Mouse (Mus musculus) intestine, embryonic 16.5 days (tissue): ENCODE data around the gene Pwp2. TPM values are rescaled to one million over a fixed set of nuclear protein-coding genes. Genes with fewer than 3 reads are reported as not detected.
"Not testable (repeated sequence)": the region's sequence is repeated elsewhere in the genome, so short reads cannot be mapped to it uniquely, and the experiment has no call there.

Experiments used
- ATAC-seq: fragments of 200-750 bp; cut with Nextera tagmentation; 2 replicates; pipeline ENCODE4 v1.8.0; 2017; ENCODE audit warnings: moderate TSS enrichment, moderate library complexity
- H3K27ac ChIP-seq: fragments of 300-500 bp; sonication (generic); 2 replicates; pipeline ENCODE4 v1.5.1; 2014; ENCODE audit warnings: mild to moderate bottlenecking, low read length
- H3K27me3 ChIP-seq: fragments of 300-500 bp; sonication (generic); replicated peaks from 2 replicates; pipeline ENCODE4 v1.6.1; 2014; ENCODE audit warnings: low read length, control low read depth, mixed read lengths; ENCODE audit not compliant: control insufficient read depth, insufficient read depth
- H3K36me3 ChIP-seq: fragments of 300-500 bp; sonication (generic); 2 replicates; pipeline ENCODE4 v1.6.1; 2014; ENCODE audit warnings: low read length, control low read depth; ENCODE audit not compliant: control insufficient read depth, insufficient read depth
- H3K4me1 ChIP-seq: fragments of 300-500 bp; sonication (generic); 2 replicates; pipeline ENCODE4 v1.6.1; 2014; ENCODE audit warnings: low read length, control low read depth, mixed read lengths; ENCODE audit not compliant: control insufficient read depth, insufficient read depth
- H3K4me2 ChIP-seq: fragments of 300-500 bp; sonication (generic); 2 replicates; pipeline ENCODE4 v1.6.1; 2014; ENCODE audit warnings: low read depth, low read length, control low read depth
- H3K4me3 ChIP-seq: fragments of 300-500 bp; sonication (generic); 2 replicates; pipeline ENCODE4 v1.5.1; 2014; ENCODE audit warnings: mild to moderate bottlenecking, low read length
- H3K9ac ChIP-seq: fragments of 300-500 bp; sonication (generic); 2 replicates; pipeline ENCODE4 v1.6.1; 2014; ENCODE audit warnings: low read depth, low read length
- H3K9me3 ChIP-seq: fragments of 300-500 bp; sonication (generic); 2 replicates; pipeline ENCODE4 v1.6.1; 2016; ENCODE audit warnings: low read length, control low read depth; ENCODE audit not compliant: control insufficient read depth
- WGBS: fragments of 180-500 bp; shearing (Covaris S2); extraction: QIAGEN DNeasy Blood & Tissue Kit; methylation state at CpG from one replicate; pipeline ENCODE4 v1.1.7; 2014; 5-methylcytosine and 5-hydroxymethylcytosine counted together
- polyA plus RNA-seq: library from polyadenylated mRNA; unstranded; fragments of >200 nt; fragmentation: Nextera tagmentation; extraction: Ambion mirVana; gene quantifications from 2 replicates; pipeline ENCODE4 v1.2.1, GENCODE M21; 2015

The Pwp2 gene
- polyA plus RNA-seq, 1 experiment from 2014 or later: 15.5 TPM

DNA sequence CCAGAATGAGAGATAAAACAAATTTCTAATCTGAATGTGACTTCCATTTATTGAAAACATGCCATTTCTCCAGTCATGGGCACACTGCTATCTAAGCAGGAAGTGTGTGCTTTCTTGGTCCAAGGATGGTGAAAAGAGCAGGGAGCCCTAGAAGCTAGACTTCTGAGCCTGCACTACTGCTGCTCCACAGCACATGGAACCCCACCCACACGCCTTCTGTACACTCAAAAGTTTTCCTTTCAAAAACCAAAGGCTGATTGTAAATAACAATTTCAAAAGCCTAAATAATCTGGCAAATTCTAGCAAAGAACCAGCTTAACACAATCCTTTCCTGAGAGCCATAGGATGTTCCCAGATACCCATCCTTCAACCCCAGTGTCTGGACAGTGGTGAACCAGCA is 34.6 kb upstream of the Pwp2 start:
- 95% methylated on average over 1 of the region's 1 CpGs for WGBS
- no peak overlapping the region for H3K4me2 ChIP-seq
- no peaks in the 10 kb centered on the region for H3K4me1 ChIP-seq
- H3K27me3 ChIP-seq: no peaks in the 10 kb centered on the region
- H3K27ac ChIP-seq: no peak overlapping the region
- no peak overlapping the region for H3K9ac ChIP-seq
- H3K4me3 ChIP-seq: no peak overlapping the region
- no peaks in the 10 kb centered on the region for H3K9me3 ChIP-seq
- H3K36me3 ChIP-seq: peaks cover 8% of the 10 kb centered on the region
- no peak for ATAC-seq

DNA sequence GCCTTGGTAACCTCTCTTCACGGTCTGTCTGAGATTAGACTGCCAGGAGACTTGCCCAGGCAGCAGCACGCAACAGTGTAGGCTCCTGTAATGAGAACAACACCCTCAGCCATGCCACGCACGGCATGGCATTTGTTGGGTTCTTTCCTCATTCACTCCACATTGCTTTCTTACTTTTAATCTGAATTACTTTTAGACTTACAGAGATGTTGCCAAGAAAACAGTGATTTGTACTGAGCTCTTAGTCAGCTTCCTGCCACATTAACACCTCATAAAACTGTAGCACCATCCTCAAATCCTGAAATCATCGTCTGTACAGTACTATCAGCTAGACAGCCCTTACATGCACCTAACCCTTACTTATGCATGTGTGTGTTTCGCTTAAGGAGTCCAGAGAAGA is 33.6 kb upstream of the Pwp2 start:
- no peak for ATAC-seq
- peaks cover 13% of the 10 kb centered on the region for H3K36me3 ChIP-seq
- no peaks in the 10 kb centered on the region for H3K9me3 ChIP-seq
- no peak overlapping the region for H3K4me2 ChIP-seq
- 89% methylated on average over 6 of the region's 6 CpGs for WGBS
- no peak overlapping the region for H3K27ac ChIP-seq
- no peaks in the 10 kb centered on the region for H3K4me1 ChIP-seq
- H3K27me3 ChIP-seq: no peaks in the 10 kb centered on the region
- no peak overlapping the region for H3K9ac ChIP-seq
- H3K4me3 ChIP-seq: no peak overlapping the region

DNA sequence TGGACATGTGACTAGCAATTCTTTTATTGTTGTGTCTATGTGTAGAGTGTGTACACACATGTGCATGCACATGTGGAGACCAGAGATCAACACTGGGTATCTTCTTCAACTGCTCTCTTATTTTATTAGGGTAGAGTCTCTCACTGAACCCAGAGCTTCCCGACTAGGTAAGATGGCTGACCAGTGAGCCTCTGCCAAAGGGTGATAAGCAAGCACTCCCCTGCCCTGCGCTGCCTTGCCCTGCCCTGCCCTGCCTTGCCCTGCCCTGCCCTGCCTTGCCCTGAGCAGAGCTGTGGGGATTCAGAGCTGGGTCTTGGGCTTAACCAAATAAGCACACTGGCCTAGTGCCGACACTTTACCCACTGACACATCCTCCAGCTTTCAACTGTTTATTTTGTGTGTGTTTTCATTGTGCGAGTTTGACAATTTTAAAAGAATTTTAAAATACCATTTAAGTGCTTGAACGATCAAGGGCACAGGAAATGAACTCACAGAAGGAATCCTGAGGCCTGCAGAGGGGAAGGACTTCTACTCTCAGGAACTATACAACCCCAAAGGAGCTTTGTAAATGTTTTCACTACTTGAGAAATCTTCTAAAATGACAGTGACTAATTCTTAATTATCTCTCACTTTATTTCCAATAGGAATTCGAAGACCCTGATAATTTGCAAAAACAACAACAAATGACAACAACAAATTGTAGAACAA is 31.6 kb upstream of the Pwp2 start:
- peaks cover 17% of the 10 kb centered on the region for H3K36me3 ChIP-seq
- H3K27ac ChIP-seq: no peak overlapping the region
- no peaks in the 10 kb centered on the region for H3K9me3 ChIP-seq
- WGBS: 75% methylated on average over 6 of the region's 6 CpGs
- no peak overlapping the region for H3K9ac ChIP-seq
- no peaks in the 10 kb centered on the region for H3K27me3 ChIP-seq
- H3K4me3 ChIP-seq: no peak overlapping the region
- no peaks in the 10 kb centered on the region for H3K4me1 ChIP-seq
- no peak overlapping the region for H3K4me2 ChIP-seq
- ATAC-seq: peak; percentile 76

DNA sequence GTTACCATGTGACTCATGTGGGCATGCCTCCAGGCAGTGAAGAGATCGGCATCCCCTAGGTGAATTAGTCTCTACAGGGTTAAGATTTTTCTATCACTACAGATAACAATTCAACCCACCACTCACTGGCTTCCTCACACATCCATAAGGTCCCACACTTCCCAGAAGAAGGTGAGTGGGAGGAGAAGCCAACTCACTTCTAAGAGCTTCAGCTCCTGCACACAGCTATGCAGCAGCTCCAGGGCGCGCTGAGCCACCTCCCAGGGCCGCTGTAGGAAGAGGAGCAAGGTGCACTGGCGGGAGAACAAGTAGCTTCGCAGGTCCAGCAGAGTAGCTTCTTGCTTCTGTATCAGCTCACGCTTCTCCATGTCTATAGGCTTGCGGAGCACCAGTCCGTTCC is 29.4 kb upstream of the Pwp2 start:
- Histone ChIP-seq H3K36me3 (peaks cover 10% of the 10 kb centered on the region), H3K27me3 (no peaks in the 10 kb centered on the region), H3K4me3 (no peak overlapping the region), H3K27ac (no peak overlapping the region), H3K4me2 (no peak overlapping the region), H3K4me1 (no peaks in the 10 kb centered on the region), H3K9ac (no peak overlapping the region), H3K9me3 (no peaks in the 10 kb centered on the region)
- no peak for ATAC-seq
- 95% methylated on average over 9 of the region's 9 CpGs for WGBS

DNA sequence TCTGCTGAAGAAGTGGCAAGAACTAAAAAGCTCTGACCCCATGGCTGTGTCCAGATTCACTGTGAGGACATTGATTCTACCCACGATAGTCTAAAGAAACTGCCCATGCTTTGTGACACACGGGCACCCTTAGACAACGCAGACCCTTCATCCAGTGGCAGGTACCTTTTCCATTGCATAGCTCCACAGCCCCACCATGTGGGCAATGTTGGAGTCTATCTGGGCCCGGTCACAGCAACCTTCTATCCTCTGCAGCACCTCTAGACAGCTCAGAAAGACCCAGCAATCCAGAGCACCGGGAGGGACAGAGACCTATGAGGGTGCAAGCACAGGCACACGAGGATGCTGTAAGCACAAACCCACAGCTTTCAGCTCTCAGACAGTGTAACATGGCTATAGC is 26.4 kb upstream of the Pwp2 start:
- Histone ChIP-seq H3K36me3 (peaks cover 12% of the 10 kb centered on the region), H3K9ac (no peak overlapping the region), H3K4me2 (no peak overlapping the region), H3K4me3 (no peak overlapping the region), H3K27me3 (no peaks in the 10 kb centered on the region), H3K9me3 (no peaks in the 10 kb centered on the region), H3K27ac (no peak overlapping the region), H3K4me1 (no peaks in the 10 kb centered on the region)
- 68% methylated on average over 6 of the region's 6 CpGs for WGBS
- no peak for ATAC-seq

DNA sequence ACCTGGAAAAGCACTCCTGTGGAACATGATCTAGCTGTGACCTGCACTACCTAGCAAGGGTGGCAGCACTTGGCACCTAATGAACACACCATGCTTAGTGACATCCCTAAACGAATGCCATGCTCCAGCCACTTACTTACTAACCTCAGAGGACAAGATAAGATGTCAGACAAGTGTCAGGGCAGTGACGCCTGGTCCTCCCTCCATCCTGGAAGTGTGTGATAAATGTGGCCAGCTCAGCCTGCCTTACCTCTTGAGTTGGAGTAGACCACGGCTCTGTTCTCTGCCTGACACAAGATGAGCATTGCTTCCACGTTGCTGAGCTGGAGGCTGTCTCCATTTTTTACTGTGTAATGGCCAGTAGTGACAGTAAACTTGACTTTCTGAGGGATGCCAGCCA is 16.2 kb upstream of the Pwp2 start:
- Histone ChIP-seq H3K27me3 (no peaks in the 10 kb centered on the region), H3K4me2 (no peak overlapping the region), H3K9ac (no peak overlapping the region), H3K4me3 (no peak overlapping the region), H3K4me1 (no peaks in the 10 kb centered on the region), H3K9me3 (no peaks in the 10 kb centered on the region), H3K27ac (no peak overlapping the region), H3K36me3 (peaks cover 8% of the 10 kb centered on the region; the same call in 1 of the 2 replicates)
- 92% methylated on average over 4 of the region's 4 CpGs for WGBS
- ATAC-seq: no peak

DNA sequence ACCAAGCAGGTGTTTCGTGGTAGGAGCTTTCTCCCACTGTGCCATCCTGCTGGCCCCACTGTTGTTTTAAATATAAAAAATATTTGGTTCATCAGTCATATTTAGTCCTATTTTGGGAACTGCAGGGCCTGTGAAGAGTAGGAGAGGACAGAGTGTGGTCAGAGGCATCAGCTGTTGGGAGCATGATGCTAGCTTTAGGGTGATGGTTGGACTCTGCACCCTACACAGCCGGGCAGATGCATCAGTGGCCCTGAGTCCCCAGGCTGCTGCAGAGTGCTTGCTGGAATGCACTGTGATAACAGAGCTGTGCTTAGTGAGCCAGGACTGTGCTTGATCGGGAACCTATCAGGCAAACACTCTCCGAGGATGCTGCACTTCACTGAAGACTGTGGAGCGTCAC is 8.0 kb upstream of the Pwp2 start:
- Histone ChIP-seq H3K4me2 (no peak overlapping the region), H3K4me1 (no peaks in the 10 kb centered on the region), H3K9ac (no peak overlapping the region), H3K27ac (no peak overlapping the region), H3K36me3 (peaks cover 37% of the 10 kb centered on the region), H3K4me3 (no peak overlapping the region), H3K9me3 (no peaks in the 10 kb centered on the region), H3K27me3 (no peaks in the 10 kb centered on the region)
- 85% methylated on average over 5 of the region's 5 CpGs for WGBS
- ATAC-seq: no peak

DNA sequence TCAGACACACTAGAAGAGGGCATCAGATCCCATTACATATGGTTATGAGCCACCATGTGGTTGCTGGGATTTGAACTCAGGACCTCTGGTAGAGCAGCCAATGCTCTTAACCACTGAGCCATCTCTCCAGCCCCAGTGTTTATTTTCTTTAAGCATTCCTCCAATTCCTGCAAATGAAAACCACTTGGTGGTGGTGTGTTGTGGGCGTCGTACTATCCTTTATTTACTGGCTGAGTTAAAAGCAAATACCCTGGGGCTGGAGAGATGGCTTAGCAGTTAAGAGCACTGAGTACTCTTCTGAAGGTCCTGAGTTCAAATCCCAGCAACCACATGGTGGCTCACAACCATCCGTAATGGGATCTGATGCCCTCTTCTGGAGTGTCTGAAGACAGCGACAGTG is 1.1 kb upstream of the Pwp2 start:
- H3K9me3 ChIP-seq: not testable (repeated sequence)
- 85% methylated on average over 4 of the region's 4 CpGs for WGBS

DNA sequence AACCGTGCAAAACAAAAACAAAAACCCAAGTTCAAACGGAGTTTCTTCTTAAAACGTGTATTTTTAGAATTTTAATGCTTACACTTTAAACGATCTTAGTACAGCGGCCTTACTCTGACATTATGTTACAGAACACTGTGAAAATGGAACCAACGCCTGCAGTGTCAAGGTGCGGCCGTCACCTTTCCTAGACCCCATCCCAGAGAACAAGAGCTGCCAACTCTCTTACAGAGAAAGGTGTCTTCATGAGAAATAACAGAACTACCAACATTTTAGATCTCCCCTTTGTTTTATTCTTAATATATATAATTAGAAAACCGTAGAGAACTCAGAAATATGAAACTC is 404 bp upstream of the Pwp2 start:
- peak overlapping the region; percentile 66 for H3K9ac ChIP-seq
- H3K4me3 ChIP-seq: peak overlapping the region; percentile 67
- no peaks in the 10 kb centered on the region for H3K9me3 ChIP-seq
- 15% methylated on average over 9 of the region's 9 CpGs for WGBS
- H3K27me3 ChIP-seq: no peaks in the 10 kb centered on the region
- peaks cover 22% of the 10 kb centered on the region for H3K36me3 ChIP-seq
- H3K4me1 ChIP-seq: peaks cover 9% of the 10 kb centered on the region
- H3K27ac ChIP-seq: peak overlapping the region; percentile 34
- H3K4me2 ChIP-seq: peak overlapping the region; percentile 90
- peak; percentile 44 for ATAC-seq

More for the DNA sequence above, 1.1 kb upstream of the Pwp2 start:
- not testable (repeated sequence) for H3K27ac ChIP-seq, H3K27me3 ChIP-seq, H3K4me1 ChIP-seq, H3K4me3 ChIP-seq, H3K4me2 ChIP-seq, H3K9ac ChIP-seq, ATAC-seq
- peaks cover 25% of the 10 kb centered on the region for H3K36me3 ChIP-seq

DNA sequence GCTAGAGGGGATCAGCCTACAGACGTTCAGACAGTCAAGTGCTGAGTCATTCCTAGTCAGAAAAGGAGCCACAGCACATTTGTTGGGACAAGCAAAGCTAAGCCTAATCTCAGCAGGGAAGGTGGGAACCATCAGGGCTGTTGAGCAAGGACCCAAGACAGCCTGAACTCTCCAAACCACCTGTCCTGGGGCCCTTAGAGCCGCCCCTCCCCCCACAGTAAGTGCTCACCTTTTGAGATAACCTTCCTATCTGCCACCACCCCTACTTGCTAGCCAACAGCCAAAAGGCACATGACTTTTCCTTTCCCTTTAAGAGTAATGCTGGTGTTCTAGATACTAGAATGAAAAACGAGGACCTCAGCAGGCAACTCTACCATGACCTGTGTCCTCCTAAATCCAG is 1.4 kb downstream of the Pwp2 start:
- Histone ChIP-seq H3K4me1 (peaks cover 9% of the 10 kb centered on the region), H3K4me3 (no peak overlapping the region), H3K27me3 (no peaks in the 10 kb centered on the region), H3K4me2 (no peak overlapping the region), H3K36me3 (peaks cover 22% of the 10 kb centered on the region), H3K27ac (no peak overlapping the region), H3K9ac (no peak overlapping the region), H3K9me3 (no peaks in the 10 kb centered on the region)
- 79% methylated on average over 3 of the region's 3 CpGs for WGBS
- ATAC-seq: no peak
